Mouse (Mus musculus): Measurements from ENCODE around the gene Lpp. TPM values are rescaled to one million over a fixed set of nuclear protein-coding genes. Genes with fewer than 3 reads are reported as not detected.

Lpp gene
- polyA plus RNA-seq, 1 experiment from 2014 or later = 10.7 TPM

GRCm38 (mm10) chr16:24624335-24624734 is 231.0 kb downstream of the Lpp start:
- H3K9ac ChIP-seq (replicated peaks) = no peak overlapping the region
- ATAC-seq = 0 out of 2 replicates have a peak, but pooled peaks have one; percentile 9
- peak overlapping the region; percentile 34; the same call in 1 of the 2 replicates for H3K27ac ChIP-seq (ENCODE audit: low read depth)
- H3K4me1 ChIP-seq (ENCODE audit: insufficient read depth) = peaks cover 31% of the 10 kb centered on the region
- no peaks in the 10 kb centered on the region for H3K27me3 ChIP-seq (ENCODE audit: insufficient read depth, low read length)
- H3K4me2 ChIP-seq (ENCODE audit: low read depth, low read length) = no peak overlapping the region
- DNase-seq = no peak
- no peak overlapping the region for H3K4me3 ChIP-seq (ENCODE audit: low read depth, low read length)
- no peaks in the 10 kb centered on the region for H3K9me3 ChIP-seq (ENCODE audit: low read length)
- WGBS (ENCODE audit: insufficient replicate concordance) = 59% methylated on average over 5 of the region's 5 CpGs
- no peaks in the 10 kb centered on the region; the same call in 1 of the 2 replicates for H3K36me3 ChIP-seq (replicated peaks; ENCODE audit: insufficient read depth, low read length)
- TF ChIP-seq EP300 (IDR thresholded peaks at IDR 0.05; ENCODE audit: low read depth) = no peak
- TF ChIP-seq CTCF (IDR thresholded peaks at IDR 0.05; ENCODE audit: low read depth) = no peak

GRCm38 (mm10) chr16:24625576-24625975 is 232.3 kb downstream of the Lpp start:
- H3K4me3 ChIP-seq (ENCODE audit: low read depth, low read length) = no peak overlapping the region
- no peaks in the 10 kb centered on the region for H3K9me3 ChIP-seq (ENCODE audit: low read length)
- H3K4me1 ChIP-seq (ENCODE audit: insufficient read depth) = peaks cover 30% of the 10 kb centered on the region
- TF ChIP-seq EP300 (IDR thresholded peaks at IDR 0.05; ENCODE audit: low read depth) = peak; percentile 75
- TF ChIP-seq CTCF (IDR thresholded peaks at IDR 0.05; ENCODE audit: low read depth) = no peak
- H3K9ac ChIP-seq (replicated peaks) = no peak overlapping the region
- H3K36me3 ChIP-seq (replicated peaks; ENCODE audit: insufficient read depth, low read length) = no peaks in the 10 kb centered on the region; the same call in 1 of the 2 replicates
- 55% methylated on average over 5 of the region's 5 CpGs for WGBS (ENCODE audit: insufficient replicate concordance)
- DNase-seq (no peak), ATAC-seq (peak; percentile 41)
- no peak overlapping the region for H3K27ac ChIP-seq (ENCODE audit: low read depth)
- no peaks in the 10 kb centered on the region for H3K27me3 ChIP-seq (ENCODE audit: insufficient read depth, low read length)
- H3K4me2 ChIP-seq (ENCODE audit: low read depth, low read length) = no peak overlapping the region

GRCm38 (mm10) chr16:24628779-24629178 is 235.5 kb downstream of the Lpp start:
- no peak for DNase-seq
- H3K4me2 ChIP-seq (ENCODE audit: low read depth, low read length) = no peak overlapping the region
- no peak overlapping the region for H3K9ac ChIP-seq (replicated peaks)
- WGBS (ENCODE audit: insufficient replicate concordance) = 78% methylated on average over 1 of the region's 1 CpGs
- no peaks in the 10 kb centered on the region; the same call in 1 of the 2 replicates for H3K36me3 ChIP-seq (replicated peaks; ENCODE audit: insufficient read depth, low read length)
- no peak overlapping the region for H3K4me3 ChIP-seq (ENCODE audit: low read depth, low read length)
- H3K27me3 ChIP-seq (ENCODE audit: insufficient read depth, low read length) = no peaks in the 10 kb centered on the region
- ATAC-seq = no peak
- no peak for TF ChIP-seq EP300 (IDR thresholded peaks at IDR 0.05; ENCODE audit: low read depth)
- no peak for TF ChIP-seq CTCF (IDR thresholded peaks at IDR 0.05; ENCODE audit: low read depth)
- H3K4me1 ChIP-seq (ENCODE audit: insufficient read depth) = peaks cover 14% of the 10 kb centered on the region
- no peaks in the 10 kb centered on the region for H3K9me3 ChIP-seq (ENCODE audit: low read length)
- peak overlapping the region; percentile 44; the same call in 1 of the 2 replicates for H3K27ac ChIP-seq (ENCODE audit: low read depth)

GRCm38 (mm10) chr16:24629218-24630172 is 236.2 kb downstream of the Lpp start:
- no peaks in the 10 kb centered on the region for H3K9me3 ChIP-seq (ENCODE audit: low read length)
- peak; percentile 76 for TF ChIP-seq EP300 (IDR thresholded peaks at IDR 0.05; ENCODE audit: low read depth)
- TF ChIP-seq CTCF (IDR thresholded peaks at IDR 0.05; ENCODE audit: low read depth) = no peak
- H3K9ac ChIP-seq (replicated peaks) = no peak overlapping the region
- WGBS (ENCODE audit: insufficient replicate concordance) = 32% methylated on average over 12 of the region's 12 CpGs
- DNase-seq (peak; percentile 30), ATAC-seq (peak; percentile 58; the same call in 1 of the 2 replicates)
- H3K27me3 ChIP-seq (ENCODE audit: insufficient read depth, low read length) = no peaks in the 10 kb centered on the region
- H3K4me3 ChIP-seq (ENCODE audit: low read depth, low read length) = no peak overlapping the region
- H3K27ac ChIP-seq (ENCODE audit: low read depth) = peak overlapping the region; percentile 64
- H3K36me3 ChIP-seq (replicated peaks; ENCODE audit: insufficient read depth, low read length) = no peaks in the 10 kb centered on the region
- no peak overlapping the region for H3K4me2 ChIP-seq (ENCODE audit: low read depth, low read length)
- peaks cover 9% of the 10 kb centered on the region for H3K4me1 ChIP-seq (ENCODE audit: insufficient read depth)

GRCm38 (mm10) chr16:24635381-24635919 is 242.1 kb downstream of the Lpp start:
- TF ChIP-seq CTCF (IDR thresholded peaks at IDR 0.05; ENCODE audit: low read depth) (no peak), EP300 (IDR thresholded peaks at IDR 0.05; ENCODE audit: low read depth) (no peak)
- H3K27me3 ChIP-seq (ENCODE audit: insufficient read depth, low read length) = no peaks in the 10 kb centered on the region
- 84% methylated on average over 7 of the region's 7 CpGs for WGBS (ENCODE audit: insufficient replicate concordance)
- peaks cover 7% of the 10 kb centered on the region; the same call in 1 of the 2 replicates for H3K4me1 ChIP-seq (ENCODE audit: insufficient read depth)
- H3K4me2 ChIP-seq (ENCODE audit: low read depth, low read length) = no peak overlapping the region
- no peak overlapping the region for H3K4me3 ChIP-seq (ENCODE audit: low read depth, low read length)
- H3K9me3 ChIP-seq (ENCODE audit: low read length) = no peaks in the 10 kb centered on the region
- no peak overlapping the region for H3K9ac ChIP-seq (replicated peaks)
- H3K27ac ChIP-seq (ENCODE audit: low read depth) = no peak overlapping the region
- H3K36me3 ChIP-seq (replicated peaks; ENCODE audit: insufficient read depth, low read length) = no peaks in the 10 kb centered on the region
- no peak for DNase-seq
- ATAC-seq = no peak

- ATAC-seq (no peak), DNase-seq (no peak)
- Histone ChIP-seq H3K9ac (replicated peaks) (no peak overlapping the region), H3K27me3 (ENCODE audit: insufficient read depth, low read length) (no peaks in the 10 kb centered on the region), H3K4me3 (ENCODE audit: low read depth, low read length) (no peak overlapping the region), H3K36me3 (replicated peaks; ENCODE audit: insufficient read depth, low read length) (no peaks in the 10 kb centered on the region), H3K4me2 (ENCODE audit: low read depth, low read length) (no peak overlapping the region), H3K9me3 (ENCODE audit: low read length) (no peaks in the 10 kb centered on the region), H3K27ac (ENCODE audit: low read depth) (no peak overlapping the region), H3K4me1 (ENCODE audit: insufficient read depth) (peaks cover 15% of the 10 kb centered on the region)
- 77% methylated on average over 2 of the region's 2 CpGs for WGBS (ENCODE audit: insufficient replicate concordance)
- TF ChIP-seq CTCF (IDR thresholded peaks at IDR 0.05; ENCODE audit: low read depth) (no peak), EP300 (IDR thresholded peaks at IDR 0.05; ENCODE audit: low read depth) (no peak)
These were observed 243.6 kb downstream of the Lpp start for GRCm38 (mm10) chr16:24636894-24637293.

Measured in liver, postnatal 0 days (tissue).